ENCODE assay signal across 29 mouse cellular contexts in genomic region chr6:23107069-23107468, GRCm38 (mm10). TPM values are rescaled to one million over a fixed set of nuclear protein-coding genes. Genes with fewer than 3 reads are reported as not detected.
"Had no signal": no experiment of that assay in that cellular context is flagged by ENCODE, and none has a peak within 500 bp of the region (broad histone marks: within the 10 kb centered on the region; RNA-seq: fewer than 3 reads in every experiment).

No protein-coding gene starts in this region.

- H3K4me1 ChIP-seq: embryonic facial prominence, embryonic 12.5 days; embryonic facial prominence, embryonic 13.5 days; embryonic facial prominence, embryonic 15.5 days; forebrain, embryonic 10.5 days; forebrain, embryonic 12.5 days; forebrain, embryonic 13.5 days; forebrain, embryonic 15.5 days had no signal

- H3K36me3 ChIP-seq: embryonic facial prominence, embryonic 12.5 days; embryonic facial prominence, embryonic 13.5 days; embryonic facial prominence, embryonic 15.5 days; forebrain, embryonic 10.5 days; forebrain, embryonic 12.5 days; forebrain, embryonic 15.5 days had no signal

- H3K4me2 ChIP-seq: embryonic facial prominence, embryonic 12.5 days; embryonic facial prominence, embryonic 13.5 days; embryonic facial prominence, embryonic 15.5 days; forebrain, embryonic 12.5 days; forebrain, embryonic 13.5 days; forebrain, embryonic 15.5 days had no signal

- H3K4me3 ChIP-seq: embryonic facial prominence, embryonic 12.5 days; embryonic facial prominence, embryonic 13.5 days; embryonic facial prominence, embryonic 15.5 days; erythroblast, embryonic 14.5 days; forebrain, embryonic 10.5 days; forebrain, embryonic 12.5 days; forebrain, embryonic 13.5 days; forebrain, embryonic 15.5 days; gastrocnemius, adult 2 months; heart, adult 2 months had no signal

- H3K9ac ChIP-seq: embryonic facial prominence, embryonic 12.5 days; embryonic facial prominence, embryonic 13.5 days; embryonic facial prominence, embryonic 15.5 days; forebrain, embryonic 12.5 days; forebrain, embryonic 13.5 days; forebrain, embryonic 15.5 days; forebrain, postnatal 0 days had no signal

- H3K27ac ChIP-seq: embryonic facial prominence, embryonic 12.5 days; embryonic facial prominence, embryonic 13.5 days; embryonic facial prominence, embryonic 15.5 days; forebrain, embryonic 10.5 days; forebrain, embryonic 12.5 days; forebrain, embryonic 13.5 days; forebrain, embryonic 15.5 days; gastrocnemius, adult 2 months; heart, adult 2 months had no signal

- H3K27me3 ChIP-seq: embryonic facial prominence, embryonic 12.5 days; embryonic facial prominence, embryonic 13.5 days; embryonic facial prominence, embryonic 15.5 days; forebrain, embryonic 12.5 days; forebrain, embryonic 13.5 days; forebrain, embryonic 15.5 days had no signal

- DNase-seq: cerebellum, adult 18-20 months; cerebellum, adult 2 months; cerebellum, adult 8-10 months; cerebellum, adult 9-10 months; cerebellum, adult 9-11 months; cerebellum, postnatal 10 days; cerebellum, postnatal 14 days; cerebellum, postnatal 25 days; cerebellum, postnatal 36 days; embryo, embryonic 11 days; forebrain, postnatal 0 days; gastrocnemius, adult 2 months; gastrocnemius, postnatal 10 days; gastrocnemius, postnatal 14 days; gastrocnemius, postnatal 25 days; gastrocnemius, postnatal 36 days; heart, adult 11 months; heart, adult 18-20 months; heart, adult 2 months had no signal

- H3K9me3 ChIP-seq: embryonic facial prominence, embryonic 12.5 days; embryonic facial prominence, embryonic 13.5 days; embryonic facial prominence, embryonic 15.5 days; forebrain, embryonic 10.5 days; forebrain, embryonic 12.5 days; forebrain, embryonic 13.5 days; forebrain, embryonic 15.5 days had no signal

- ATAC-seq: forebrain, embryonic 13.5 days; forebrain, embryonic 14.5 days; forebrain, embryonic 15.5 days; forebrain, embryonic 16.5 days; forebrain, postnatal 0 days had no signal

RNA-seq across cellular contexts. Expression of gene Aass, which starts 25.7 kb away (rescaled TPM):
- polyA plus RNA-seq: erythroblast, embryonic 14.5 days had no signal
